Mouse (Mus musculus): Measurements from ENCODE around the gene Sap25.

DNA sequence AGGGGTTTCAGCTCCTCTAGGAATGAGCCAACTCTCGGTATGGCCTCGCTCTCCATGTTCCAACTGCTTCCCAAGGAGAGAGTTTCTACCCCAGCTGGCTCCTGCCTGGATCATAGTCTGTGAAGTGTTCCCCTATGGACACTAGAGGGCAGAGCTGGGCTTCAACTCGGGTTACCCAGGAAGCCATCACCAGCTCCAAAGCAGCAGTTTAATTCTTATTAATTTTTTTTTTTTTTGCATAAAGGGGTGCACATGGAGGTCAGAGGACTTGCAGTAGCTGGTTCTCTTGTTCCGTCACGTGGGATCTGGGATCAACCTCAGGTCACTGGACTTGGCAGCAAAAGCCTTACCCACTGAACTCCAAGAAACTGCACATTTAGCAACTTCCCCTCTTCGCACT lies 15.8 kb downstream of the Sap25 start:
- TF ChIP-seq CTCF (IDR thresholded peaks at IDR 0.05) = peak; percentile 96
- no peak for TF ChIP-seq POLR2A (IDR thresholded peaks at IDR 0.05; ENCODE audit: insufficient read depth, low read depth, low read length)
- TF ChIP-seq EP300 (IDR thresholded peaks at IDR 0.05; ENCODE audit: insufficient read depth, low read depth, low read length) = peak; percentile 93

Measured in heart, adult 2 months (tissue).